Mouse (Mus musculus) brain, embryonic 18.5 days (tissue): ENCODE data around the gene Txnrd3.

Experiments
- DNase-seq: peaks from one replicate; pipeline ENCODE4 v3.0.0-alpha.2; 2012; ENCODE audit warnings: low read depth, low spot score

The Txnrd3 gene

GRCm38 (mm10) chr6:89643798-89644270, at the start of gene Txnrd3:
Txnrd3 (plus strand) TSS chr6:89643988.
- DNase-seq: peak; percentile 59

DNA sequence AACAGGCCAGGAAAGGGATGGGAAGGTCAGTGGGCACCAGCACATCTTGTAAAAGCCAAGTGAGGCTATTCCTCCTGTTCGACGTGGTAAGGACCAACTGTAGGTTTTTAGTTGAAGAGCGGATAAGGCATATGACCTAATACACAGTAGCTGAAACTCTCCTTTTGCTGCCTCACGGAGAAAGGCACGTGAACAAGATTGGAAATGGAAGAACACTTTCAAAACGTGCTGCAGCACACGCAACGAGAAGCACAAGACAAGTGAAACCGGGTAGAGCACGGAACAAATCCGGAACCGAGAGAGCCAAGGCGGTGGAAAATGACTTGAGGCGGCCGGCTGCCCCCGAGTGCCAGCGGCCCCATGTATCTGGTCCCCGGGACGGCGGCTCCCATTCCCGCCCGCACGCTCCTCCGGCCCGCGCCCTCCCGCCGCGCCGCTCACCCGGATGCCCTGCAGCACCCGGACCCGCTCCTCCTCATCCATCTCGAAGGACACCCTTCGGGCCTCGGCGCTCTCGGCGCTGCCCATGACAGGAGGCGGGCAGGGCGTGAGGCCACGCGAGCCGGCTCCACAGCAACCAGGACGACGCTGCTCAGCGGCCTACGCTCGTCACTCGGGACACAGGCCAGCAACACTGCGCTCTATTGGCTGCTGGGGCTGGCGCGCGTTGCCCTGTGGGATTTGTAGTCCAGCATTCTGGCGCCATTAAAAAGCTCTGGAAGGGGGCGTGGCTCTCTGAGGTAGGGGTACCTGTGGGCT, 48.6 kb upstream of the Txnrd3 start, which contains the start of gene Chchd6:
TSS of gene Chchd6 (minus strand) at position 635 of the 759 bp plus-strand sequence.
- DNase-seq: peak; percentile 87

- DNase-seq: no peak
These were observed 48.0 kb upstream of the Txnrd3 start for GRCm38 (mm10) chr6:89595777-89596146.

DNA sequence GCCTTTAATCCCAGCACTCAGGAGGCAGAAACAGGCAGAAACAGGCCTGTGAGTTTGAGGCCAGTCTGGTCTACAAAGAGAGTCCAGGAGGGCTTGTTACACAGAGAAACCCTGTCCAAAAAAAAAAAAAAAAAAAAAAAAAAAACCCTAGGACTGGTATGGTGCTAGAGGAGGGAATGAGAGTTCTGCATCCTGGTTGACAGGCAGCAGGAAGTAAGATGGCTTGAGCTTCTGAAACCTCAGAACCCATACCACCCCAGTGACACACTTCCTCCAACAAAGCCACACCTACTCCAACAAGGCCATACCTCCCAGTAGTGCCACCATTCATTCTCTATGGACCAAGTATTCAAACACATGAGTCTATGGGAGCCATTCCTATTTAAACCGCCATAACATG, 47.3 kb upstream of the Txnrd3 start:
- DNase-seq: no peak

GRCm38 (mm10) chr6:89606096-89606495, 37.7 kb upstream of the Txnrd3 start:
- no peak for DNase-seq

GRCm38 (mm10) chr6:89607999-89608398, 35.8 kb upstream of the Txnrd3 start:
- DNase-seq: no peak

DNA sequence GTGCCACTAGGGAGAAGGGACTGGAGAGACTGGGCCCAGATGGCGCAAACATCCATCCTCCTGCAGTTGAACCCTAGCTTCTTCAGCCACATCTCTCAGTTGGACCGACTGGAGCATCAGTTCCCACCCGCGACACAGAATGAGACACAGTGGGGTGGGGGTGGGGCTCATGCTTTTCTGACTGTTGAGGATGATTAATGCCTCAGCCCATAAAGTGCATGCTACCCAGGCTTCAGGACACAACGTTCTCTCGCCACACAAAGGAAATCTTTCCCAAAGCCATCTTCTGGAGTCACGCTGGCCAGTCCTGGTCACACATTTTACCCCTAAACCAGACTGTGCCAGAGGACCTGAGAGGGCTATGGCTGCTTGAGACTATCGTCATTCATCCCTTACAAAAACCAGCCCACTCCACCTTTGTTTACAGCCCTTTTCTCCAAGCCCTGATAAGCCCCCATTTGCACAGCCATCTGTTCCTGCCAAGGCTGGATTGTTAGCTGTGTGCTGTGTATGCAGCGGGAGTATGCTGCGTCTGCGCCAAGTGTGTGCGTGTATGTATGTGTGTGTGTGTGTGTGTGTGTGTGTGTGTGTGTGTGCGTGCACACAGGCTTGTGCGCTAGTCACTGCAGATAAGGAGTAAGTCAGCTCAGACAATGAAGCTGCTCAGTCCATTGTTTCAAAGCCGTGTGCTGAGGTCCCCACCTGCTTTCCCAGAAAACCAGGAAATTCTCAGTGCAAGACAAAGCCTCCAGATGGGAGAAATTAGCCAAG, 30.3 kb upstream of the Txnrd3 start:
- peak; percentile 75 for DNase-seq

- DNase-seq: no peak
These were observed 29.7 kb upstream of the Txnrd3 start for GRCm38 (mm10) chr6:89614107-89614471.

DNA sequence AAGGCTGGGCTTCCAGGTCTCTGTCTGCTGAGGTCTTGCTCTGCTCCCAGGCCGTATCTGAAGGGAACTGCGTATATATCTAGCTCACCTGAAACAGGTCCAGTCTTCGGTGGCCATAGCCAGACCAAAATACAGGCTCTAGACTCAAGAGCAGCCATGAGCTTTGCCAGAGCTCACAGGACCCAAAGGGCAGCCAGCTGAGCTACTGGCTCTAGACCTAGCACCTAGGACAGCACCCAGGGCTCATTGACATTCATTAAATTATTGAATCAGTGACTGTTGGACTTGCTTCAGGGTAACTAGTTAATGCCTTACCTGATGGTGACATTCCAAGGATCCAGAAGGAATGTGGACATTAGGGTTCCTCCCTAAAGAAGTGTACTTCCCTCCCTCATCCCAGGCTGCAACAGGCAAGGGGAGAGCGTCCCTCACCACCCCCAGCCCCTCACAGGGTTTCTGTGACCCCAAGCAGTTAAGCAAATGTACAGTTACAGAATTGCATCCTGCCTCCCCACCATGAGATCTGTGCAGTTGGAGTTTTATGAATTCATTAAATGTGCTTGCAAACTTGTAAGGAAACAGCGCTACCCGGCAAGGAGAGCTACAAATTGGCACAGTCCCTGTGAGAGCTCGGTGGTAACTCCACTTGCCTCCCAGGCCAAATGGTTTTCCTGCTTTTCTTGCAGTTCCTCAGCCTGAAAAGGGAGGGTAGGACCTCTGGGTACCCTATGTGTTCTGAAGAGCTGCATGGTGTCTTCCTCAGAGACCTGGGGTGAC, 29.0 kb upstream of the Txnrd3 start:
- DNase-seq: no peak

DNA sequence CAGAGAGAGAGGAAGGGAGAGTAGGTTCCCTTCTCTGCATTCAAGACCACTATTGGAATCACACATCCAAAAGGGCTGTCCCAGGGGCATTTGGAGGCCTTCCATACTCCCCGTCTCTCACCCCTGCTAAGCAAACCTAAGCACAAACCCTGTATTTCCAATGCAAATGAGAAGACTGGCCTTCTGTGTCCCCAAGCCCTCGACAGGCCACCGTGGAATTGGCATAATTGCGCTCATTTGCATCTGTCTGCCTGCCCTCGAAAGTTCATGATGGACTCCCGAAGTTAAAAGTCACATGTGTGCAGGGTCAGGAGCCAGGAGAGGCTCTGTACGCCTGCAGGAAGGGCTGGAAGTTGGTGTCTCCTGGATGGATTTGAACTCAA, 28.4 kb upstream of the Txnrd3 start:
- DNase-seq: no peak

DNA sequence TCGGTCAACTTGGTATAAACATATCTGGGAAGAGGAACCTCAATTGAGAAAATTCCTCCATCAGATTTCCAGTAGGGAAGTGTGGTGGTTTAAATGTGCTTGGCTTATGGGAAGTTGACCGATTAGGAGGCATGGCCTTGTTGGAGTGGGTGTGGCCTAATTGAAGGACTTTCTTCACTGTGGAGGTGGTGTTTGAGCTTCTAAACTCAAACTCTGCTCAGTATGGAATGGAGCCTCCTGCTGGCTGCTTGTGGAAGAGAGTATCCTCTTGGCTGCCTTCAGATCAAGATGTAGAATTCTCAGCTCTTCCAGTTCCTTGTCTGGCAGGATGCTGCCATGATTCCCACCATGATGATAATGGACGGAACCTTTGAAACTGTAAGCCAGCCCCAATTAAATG, 21.1 kb upstream of the Txnrd3 start:
- DNase-seq: no peak

DNA sequence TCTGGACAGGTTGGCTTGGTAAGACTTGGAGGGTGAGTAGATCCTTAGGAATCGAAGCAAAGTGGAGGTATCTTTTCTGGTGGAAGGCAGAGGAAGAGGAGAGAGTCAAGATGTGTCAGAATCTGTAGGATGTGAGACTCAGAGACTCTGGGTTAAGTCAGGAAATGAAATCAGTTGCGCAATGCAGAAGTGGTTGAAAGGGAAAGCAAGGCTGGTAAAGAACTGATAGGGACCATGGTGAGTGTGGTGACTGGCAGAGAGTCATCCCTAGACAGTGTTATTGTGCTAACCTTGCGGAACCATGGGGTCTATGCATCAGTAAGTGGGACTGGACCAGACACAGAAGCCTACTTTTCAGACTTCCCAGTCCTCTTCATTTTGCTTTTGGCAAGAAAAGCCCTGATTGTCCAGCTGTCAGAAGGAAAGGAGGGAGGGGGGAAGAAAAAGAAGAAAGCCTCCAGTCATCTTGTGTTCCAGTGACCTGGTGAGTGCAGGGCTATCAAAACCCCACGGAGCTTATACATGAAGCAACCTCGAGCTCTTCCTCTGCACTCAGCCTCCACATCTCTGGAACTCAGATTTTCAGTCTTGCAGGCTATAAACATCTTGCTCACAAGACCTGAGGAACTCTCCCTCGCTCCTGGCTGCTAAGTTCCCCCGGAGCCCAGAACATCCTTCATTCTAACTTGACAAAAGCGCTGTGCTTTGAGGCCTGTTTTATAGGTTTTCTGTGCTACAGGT, 15.6 kb upstream of the Txnrd3 start:
- DNase-seq: no peak

DNA sequence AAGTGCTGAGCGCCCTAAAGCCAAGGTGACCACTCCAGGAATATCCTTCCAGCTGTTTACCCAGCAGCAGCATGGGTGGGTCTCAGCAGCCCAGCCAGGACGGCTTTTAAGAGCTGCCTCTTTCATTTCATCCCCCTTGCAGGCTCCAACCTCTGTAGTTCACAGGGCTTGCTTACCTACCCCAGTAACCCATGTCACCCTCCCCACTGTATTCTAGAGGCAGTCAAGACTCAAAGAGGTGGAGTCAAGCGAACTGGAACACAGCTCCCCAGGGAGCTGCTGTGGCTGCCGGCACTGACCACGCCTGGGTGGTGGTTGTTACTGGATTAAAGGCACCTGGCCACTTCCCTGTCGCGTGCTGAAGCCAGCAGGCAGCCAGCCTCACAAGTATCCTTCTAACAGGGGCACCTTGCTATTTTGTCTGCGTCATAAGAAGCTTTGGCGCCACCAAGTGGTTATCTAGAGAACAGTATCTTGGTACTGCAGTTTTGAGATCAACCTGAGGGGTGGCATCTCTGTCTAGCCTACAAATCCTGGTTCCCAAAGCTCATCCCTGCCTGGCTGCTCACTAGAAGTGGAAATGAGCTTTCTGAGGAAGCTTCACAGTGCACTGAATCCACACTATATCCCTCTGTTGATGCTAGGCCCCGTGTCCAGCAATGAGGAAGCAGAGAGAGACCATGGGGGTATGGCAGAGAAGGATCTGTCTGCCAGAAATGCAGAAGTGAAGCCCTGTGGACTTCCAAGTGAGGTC, 11.8 kb upstream of the Txnrd3 start:
- DNase-seq: peak; percentile 74

GRCm38 (mm10) chr6:89633115-89633514, 10.7 kb upstream of the Txnrd3 start:
- DNase-seq: no peak

DNA sequence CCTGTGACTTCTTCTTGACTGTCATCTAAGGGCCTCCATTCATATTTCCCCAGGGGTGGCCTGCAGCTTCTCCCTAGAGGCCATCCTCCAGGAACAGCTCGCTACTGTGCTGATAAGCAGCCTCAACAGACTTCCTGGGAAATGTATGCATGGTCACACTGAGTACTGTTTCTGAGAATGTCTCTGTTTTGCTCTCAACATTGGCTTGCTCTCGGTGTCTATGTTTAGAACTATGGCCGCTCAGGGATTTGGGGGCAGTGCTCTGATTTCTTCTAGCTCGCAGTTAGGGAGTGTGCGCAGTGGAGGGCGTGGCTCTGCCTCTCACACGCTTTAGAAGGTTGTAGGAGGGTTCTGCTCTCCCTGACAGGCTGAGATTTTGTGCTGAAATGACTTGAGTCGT, 9.4 kb upstream of the Txnrd3 start:
- no peak for DNase-seq

GRCm38 (mm10) chr6:89637977-89638376, 5.8 kb upstream of the Txnrd3 start:
- no peak for DNase-seq

GRCm38 (mm10) chr6:89639025-89639424, 4.8 kb upstream of the Txnrd3 start:
- no peak for DNase-seq

DNA sequence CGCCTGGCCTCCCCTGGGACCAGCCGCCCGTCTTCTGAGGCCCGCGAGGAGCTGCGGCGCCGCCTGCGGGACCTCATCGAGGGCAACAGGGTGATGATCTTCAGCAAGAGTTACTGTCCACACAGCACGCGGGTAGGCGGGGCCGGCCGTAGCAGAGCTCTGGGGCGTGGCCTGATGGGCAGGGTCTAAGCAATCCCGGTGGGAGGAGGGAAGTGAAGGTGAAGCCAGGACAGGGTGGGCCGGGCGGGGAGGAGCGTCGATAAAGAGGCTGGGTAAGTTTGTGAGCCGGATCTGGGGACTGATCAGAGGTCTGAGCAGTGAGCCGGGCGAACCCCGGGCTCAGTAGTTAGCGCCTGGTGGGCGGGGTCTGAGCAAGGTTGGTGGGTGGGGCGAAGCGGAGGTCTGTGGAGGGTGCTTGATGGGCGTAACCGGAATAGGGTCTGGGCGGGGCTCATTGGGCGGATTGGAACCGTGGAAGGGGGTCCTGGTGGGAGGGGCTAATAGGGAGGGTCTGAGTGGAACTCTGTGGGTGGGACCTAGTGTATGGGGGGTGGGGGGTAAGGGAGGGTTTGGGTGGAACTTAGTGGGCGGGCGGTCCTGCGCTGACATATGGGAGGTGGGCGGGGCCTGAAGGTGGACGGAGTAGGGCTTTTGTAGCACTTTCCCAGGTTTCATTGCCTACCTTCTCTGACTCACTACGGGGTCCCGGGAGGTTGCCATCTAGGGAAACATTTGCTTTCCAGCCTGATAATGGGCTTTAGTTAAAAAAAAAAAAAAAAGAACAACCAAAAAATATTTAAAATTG, 685 bp downstream of the Txnrd3 start:
- peak; percentile 67 for DNase-seq

GRCm38 (mm10) chr6:89649897-89650296, 6.1 kb downstream of the Txnrd3 start:
- DNase-seq: no peak

DNA sequence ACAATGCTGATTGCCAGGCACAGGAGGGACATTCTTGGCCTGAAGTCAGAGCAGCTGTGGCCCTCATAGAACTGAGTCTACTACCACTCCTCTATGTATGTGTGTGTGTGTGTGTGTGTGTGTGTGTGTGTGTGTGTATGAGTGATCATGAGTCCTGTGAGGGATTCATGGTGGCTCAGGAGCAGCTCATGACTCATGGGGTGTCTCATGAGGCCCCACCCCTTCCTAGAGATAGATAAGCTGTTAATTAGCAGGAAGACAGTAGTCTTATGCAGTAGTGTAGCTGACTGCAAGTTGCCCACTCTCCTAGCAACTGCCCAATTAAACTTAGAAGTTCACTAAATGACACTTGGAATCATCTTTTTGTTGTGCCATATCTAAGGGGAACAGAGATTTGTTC, 8.0 kb downstream of the Txnrd3 start:
- no peak for DNase-seq
